In the genomic region with DNA sequence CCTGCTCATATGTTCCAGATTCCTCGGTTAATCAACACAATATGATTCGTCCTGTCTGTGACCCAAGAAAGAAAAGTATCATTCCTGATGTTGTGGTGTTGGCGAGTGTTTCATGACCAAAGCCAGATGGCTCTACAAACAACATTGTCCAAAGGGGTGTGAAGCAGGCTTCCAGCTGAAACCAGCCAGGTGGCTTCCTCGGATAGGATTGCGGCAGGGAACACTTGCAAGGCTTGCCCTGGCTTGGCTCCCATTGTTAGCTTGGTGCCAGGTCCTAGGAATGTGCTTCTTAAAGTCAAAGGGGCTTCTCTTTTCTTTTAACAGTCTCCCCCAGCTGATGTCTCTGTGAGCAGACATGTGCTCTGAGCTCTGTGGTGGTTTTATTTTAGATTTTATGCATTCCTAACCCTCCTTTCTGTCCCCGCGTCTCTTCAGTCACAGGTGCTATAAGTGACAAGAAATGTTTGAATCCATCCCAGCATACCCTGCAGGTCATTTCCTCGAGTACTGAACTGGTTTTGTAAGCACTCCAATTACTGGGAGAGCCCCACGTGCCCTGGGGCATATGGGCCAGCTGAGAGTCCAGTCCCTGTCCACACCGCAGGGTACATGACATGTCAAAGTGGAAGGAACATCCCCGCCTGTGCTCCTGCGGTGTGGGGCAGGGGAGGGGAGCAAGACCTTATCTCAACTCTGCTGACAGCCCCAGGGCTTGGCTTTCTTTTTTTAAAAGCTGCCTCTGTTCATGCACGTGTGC, we compare ENCODE assay signal across 10 mouse cellular contexts.
A peak's percentile ranks its signal among the peaks of the same experiment; 100 is the strongest.
DNase-seq lines count a peak whose midpoint lies in the region; ATAC-seq and TF ChIP-seq lines count a peak whose summit lies in the region.
"Had no signal": no experiment of that assay in that cellular context is flagged by ENCODE, and none has a peak within 500 bp of the region (broad histone marks: within the 10 kb centered on the region; RNA-seq: fewer than 3 reads in every experiment).

No protein-coding gene starts in this region.

- H3K27ac ChIP-seq in embryonic facial prominence, embryonic 11.5 days (replicated peaks; ENCODE audit: low read depth, low read length) = no peak overlapping the region
- peak overlapping the region; percentile 56 for H3K27ac ChIP-seq in heart, embryonic 16.5 days (ENCODE audit: low read length)
- no peak overlapping the region for H3K27ac ChIP-seq in lung, postnatal 0 days (ENCODE audit: low read length)
- H3K27ac ChIP-seq in midbrain, embryonic 16.5 days (ENCODE audit: low read length) = no peak overlapping the region
- H3K27ac ChIP-seq: kidney, postnatal 0 days; neural tube, embryonic 13.5 days had no signal

- H3K36me3 ChIP-seq in embryonic facial prominence, embryonic 11.5 days (replicated peaks; ENCODE audit: control insufficient read depth, insufficient read depth, low read depth, low read length) = no peaks in the 10 kb centered on the region
- peaks cover 3% of the 10 kb centered on the region; the same call in 1 of the 2 replicates for H3K36me3 ChIP-seq in heart, embryonic 16.5 days (ENCODE audit: control insufficient read depth, insufficient read depth)
- H3K36me3 ChIP-seq in lung, postnatal 0 days (ENCODE audit: insufficient read depth, low read length) = no peaks in the 10 kb centered on the region
- no peaks in the 10 kb centered on the region for H3K36me3 ChIP-seq in midbrain, embryonic 16.5 days (ENCODE audit: control insufficient read depth, insufficient read depth, low read length)
- H3K36me3 ChIP-seq: neural tube, embryonic 13.5 days had no signal

- DNase-seq in retina, postnatal 1 day = peak; percentile 42
- DNase-seq in retina, embryonic 14.5 days (ENCODE audit: low spot score) = no peak
- peak; percentile 4 for DNase-seq in embryonic facial prominence, embryonic 11.5 days (ENCODE audit: low spot score)
- peak; percentile 54 for DNase-seq in lung, postnatal 0 days (ENCODE audit: low spot score)
- DNase-seq in thymus, postnatal 4 days = no peak
- no peak for DNase-seq in spleen, postnatal 4 days (ENCODE audit: low spot score in 2 of 2)

- no peaks in the 10 kb centered on the region for H3K9me3 ChIP-seq in embryonic facial prominence, embryonic 11.5 days (replicated peaks; ENCODE audit: control insufficient read depth, low read length)
- H3K9me3 ChIP-seq in heart, embryonic 16.5 days (replicated peaks; ENCODE audit: control insufficient read depth, low read length) = peaks cover 10% of the 10 kb centered on the region
- H3K9me3 ChIP-seq in lung, postnatal 0 days (ENCODE audit: low read length) = no peaks in the 10 kb centered on the region
- no peaks in the 10 kb centered on the region for H3K9me3 ChIP-seq in midbrain, embryonic 16.5 days (replicated peaks; ENCODE audit: control insufficient read depth, low read length, poor library complexity, severe bottlenecking)
- H3K9me3 ChIP-seq: neural tube, embryonic 13.5 days had no signal

- H3K27me3 ChIP-seq in embryonic facial prominence, embryonic 11.5 days (ENCODE audit: control insufficient read depth, insufficient read depth, low read length) = no peaks in the 10 kb centered on the region
- H3K27me3 ChIP-seq in heart, embryonic 16.5 days (ENCODE audit: control insufficient read depth, insufficient read depth, low read length) = no peaks in the 10 kb centered on the region
- no peaks in the 10 kb centered on the region for H3K27me3 ChIP-seq in lung, postnatal 0 days (replicated peaks; ENCODE audit: insufficient read depth, low read length)
- no peaks in the 10 kb centered on the region for H3K27me3 ChIP-seq in midbrain, embryonic 16.5 days (ENCODE audit: control insufficient read depth, insufficient read depth, low read depth, low read length)
- H3K27me3 ChIP-seq: neural tube, embryonic 13.5 days had no signal

- no peak for TF ChIP-seq EP300 in lung, postnatal 0 days (IDR thresholded peaks at IDR 0.05)

- no peak overlapping the region for H3K4me2 ChIP-seq in embryonic facial prominence, embryonic 11.5 days (ENCODE audit: low read depth, low read length)
- peak overlapping the region; percentile 36 for H3K4me2 ChIP-seq in heart, embryonic 16.5 days (ENCODE audit: low read depth, low read length)
- H3K4me2 ChIP-seq in lung, postnatal 0 days (replicated peaks; ENCODE audit: low read depth, low read length) = no peak overlapping the region
- no peak overlapping the region for H3K4me2 ChIP-seq in midbrain, embryonic 16.5 days (ENCODE audit: low read length)
- H3K4me2 ChIP-seq: neural tube, embryonic 13.5 days had no signal

- ATAC-seq in embryonic facial prominence, embryonic 11.5 days (replicated peaks; ENCODE audit: insufficient number of reproducible peaks, low FRiP score, low TSS enrichment, low read depth) = no peak
- ATAC-seq in heart, embryonic 16.5 days (replicated peaks; ENCODE audit: extremely low read depth, insufficient read depth, low FRiP score) = peak; percentile 70
- ATAC-seq in lung, postnatal 0 days = peak; percentile 68
- ATAC-seq in midbrain, embryonic 16.5 days = no peak; the same call in 1 of the 2 replicates

- WGBS in embryonic facial prominence, embryonic 11.5 days = 40% methylated on average over 13 of the region's 13 CpGs
- WGBS in heart, embryonic 16.5 days = 29% methylated on average over 13 of the region's 13 CpGs
- WGBS in lung, postnatal 0 days = 31% methylated on average over 13 of the region's 13 CpGs
- 61% methylated on average over 13 of the region's 13 CpGs for WGBS in midbrain, embryonic 16.5 days

- TF ChIP-seq CTCF in lung, postnatal 0 days (IDR thresholded peaks at IDR 0.05) = no peak

- H3K4me1 ChIP-seq in embryonic facial prominence, embryonic 11.5 days (ENCODE audit: control insufficient read depth, insufficient read depth, low read length) = no peaks in the 10 kb centered on the region
- peaks cover 15% of the 10 kb centered on the region for H3K4me1 ChIP-seq in heart, embryonic 16.5 days (ENCODE audit: control insufficient read depth, insufficient read depth, low read length)
- H3K4me1 ChIP-seq in lung, postnatal 0 days (ENCODE audit: insufficient read depth, low read depth, low read length) = peaks cover 4% of the 10 kb centered on the region; the same call in 1 of the 2 replicates
- H3K4me1 ChIP-seq in midbrain, embryonic 16.5 days (ENCODE audit: control insufficient read depth, insufficient read depth, low read length) = no peaks in the 10 kb centered on the region; the same call in 1 of the 2 replicates
- H3K4me1 ChIP-seq: neural tube, embryonic 13.5 days had no signal

- H3K9ac ChIP-seq in embryonic facial prominence, embryonic 11.5 days (replicated peaks; ENCODE audit: low read length) = no peak overlapping the region
- H3K9ac ChIP-seq in heart, embryonic 16.5 days (ENCODE audit: low read length) = no peak overlapping the region
- H3K9ac ChIP-seq in lung, postnatal 0 days (replicated peaks; ENCODE audit: low read depth) = no peak overlapping the region
- H3K9ac ChIP-seq in midbrain, embryonic 16.5 days (ENCODE audit: low read depth, low read length) = no peak overlapping the region
- H3K9ac ChIP-seq: neural tube, embryonic 13.5 days had no signal

- no peak overlapping the region for H3K4me3 ChIP-seq in embryonic facial prominence, embryonic 11.5 days (ENCODE audit: low read depth, low read length)
- no peak overlapping the region for H3K4me3 ChIP-seq in heart, embryonic 16.5 days (ENCODE audit: low read length)
- no peak overlapping the region for H3K4me3 ChIP-seq in lung, postnatal 0 days (ENCODE audit: low read depth, low read length)
- no peak overlapping the region for H3K4me3 ChIP-seq in midbrain, embryonic 16.5 days (ENCODE audit: low read depth, low read length)
- H3K4me3 ChIP-seq: neural tube, embryonic 13.5 days had no signal

Comparison
In these comparisons a context has a peak if more than half of its experiments do, and no peak if none do; other contexts are left out.
1. DNase-seq: peak in retina, postnatal 1 day (single experiment), embryonic facial prominence, embryonic 11.5 days (single experiment) and lung, postnatal 0 days (single experiment); none in retina, embryonic 14.5 days (single experiment), thymus, postnatal 4 days (single experiment) and spleen, postnatal 4 days (0 of 2).
2. ATAC-seq: peak in heart, embryonic 16.5 days (single experiment) and lung, postnatal 0 days (single experiment); none in embryonic facial prominence, embryonic 11.5 days (single experiment) and midbrain, embryonic 16.5 days (single experiment).